Mouse (Mus musculus) forebrain, embryonic 11.5 days (tissue): ENCODE measurements at regions not wholly inside any gene's neighbourhood (a gene's known extent, or its start where the extent isn't known, plus 50 kb on each side); places are given as distances from the start of the nearest gene placed in this dataset.

ENCODE experiments used
- ATAC-seq: fragments of 200-750 bp; cut with Nextera tagmentation; replicated peaks from 2 replicates; pipeline ENCODE4 v1.8.0; 2017; ENCODE audit warnings: moderate TSS enrichment; ENCODE audit not compliant: low FRiP score
- DNase-seq: peaks from one replicate; pipeline ENCODE4 v3.0.0-alpha.2; 2017; ENCODE audit warnings: low spot score
- H3K27ac ChIP-seq: fragments of 300-500 bp; sonication (generic); 2 replicates; pipeline ENCODE4 v1.5.1; 2014; ENCODE audit warnings: low read depth, low read length
- H3K27me3 ChIP-seq: fragments of 300-500 bp; sonication (generic); 2 replicates; pipeline ENCODE4 v1.6.1; 2014; ENCODE audit warnings: mild to moderate bottlenecking, low read length, mixed read lengths; ENCODE audit not compliant: control insufficient read depth, insufficient read depth
- H3K36me3 ChIP-seq: fragments of 300-500 bp; sonication (generic); 2 replicates; pipeline ENCODE4 v1.6.1; 2014; ENCODE audit warnings: mild to moderate bottlenecking, low read length, moderate library complexity, mixed read lengths; ENCODE audit not compliant: control insufficient read depth, insufficient read depth
- H3K4me1 ChIP-seq: fragments of 300-500 bp; sonication (generic); replicated peaks from 2 replicates; pipeline ENCODE4 v1.6.1; 2014; ENCODE audit warnings: low read length, mixed read lengths; ENCODE audit not compliant: control insufficient read depth, insufficient read depth
- H3K4me2 ChIP-seq: fragments of 300-500 bp; sonication (generic); 2 replicates; pipeline ENCODE4 v1.6.1; 2014; ENCODE audit warnings: low read depth, mild to moderate bottlenecking, low read length, moderate library complexity, mixed read lengths; ENCODE audit not compliant: severe bottlenecking
- H3K4me3 ChIP-seq: fragments of 300-500 bp; sonication (generic); 2 replicates; pipeline ENCODE4 v1.5.1; 2014; ENCODE audit warnings: low read depth, low read length
- H3K9ac ChIP-seq: fragments of 300-500 bp; sonication (generic); 2 replicates; pipeline ENCODE4 v1.6.1; 2014; ENCODE audit warnings: low read length
- H3K9me3 ChIP-seq: fragments of 300-500 bp; sonication (generic); 2 replicates; pipeline ENCODE4 v1.6.1; 2016; ENCODE audit warnings: low read length, mixed read lengths; ENCODE audit not compliant: control insufficient read depth
- WGBS: fragments of 180-500 bp; shearing (Covaris S2); extraction: QIAGEN DNeasy Blood & Tissue Kit; methylation state at CpG from one replicate; pipeline ENCODE4 v1.1.7; 2014; 5-methylcytosine and 5-hydroxymethylcytosine counted together

DNA sequence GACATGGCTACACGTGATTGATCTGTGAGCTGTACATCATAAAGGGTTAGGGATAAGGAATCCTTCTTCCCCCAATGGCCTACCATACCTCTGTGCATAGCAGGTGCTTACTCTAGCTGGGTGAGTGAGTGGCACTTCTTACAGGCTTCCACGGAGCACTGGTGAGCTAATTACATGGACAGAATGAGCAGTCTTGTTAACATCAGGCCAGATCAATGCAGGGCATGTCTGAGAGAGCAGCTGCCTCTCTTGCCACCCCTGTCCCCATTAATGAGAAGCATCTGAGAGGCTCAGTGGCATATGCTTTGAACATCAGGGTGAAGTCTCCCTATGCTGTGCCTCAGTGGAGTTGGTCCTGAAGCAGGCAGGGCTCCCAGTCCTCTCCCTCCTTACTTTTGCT, 380.7 kb upstream of the Nrp1 start:
- DNase-seq, result no peak
- Histone ChIP-seq H3K4me2 (no peak overlapping the region), H3K9me3 (no peaks in the 10 kb centered on the region), H3K4me1 (no peaks in the 10 kb centered on the region), H3K27ac (no peak overlapping the region), H3K9ac (no peak overlapping the region), H3K4me3 (no peak overlapping the region), H3K27me3 (no peaks in the 10 kb centered on the region), H3K36me3 (no peaks in the 10 kb centered on the region)
- 61% methylated on average over 2 of the region's 2 CpGs for WGBS
- 0 out of 2 replicates have a peak, but pooled peaks have one; percentile 12 for ATAC-seq

DNA sequence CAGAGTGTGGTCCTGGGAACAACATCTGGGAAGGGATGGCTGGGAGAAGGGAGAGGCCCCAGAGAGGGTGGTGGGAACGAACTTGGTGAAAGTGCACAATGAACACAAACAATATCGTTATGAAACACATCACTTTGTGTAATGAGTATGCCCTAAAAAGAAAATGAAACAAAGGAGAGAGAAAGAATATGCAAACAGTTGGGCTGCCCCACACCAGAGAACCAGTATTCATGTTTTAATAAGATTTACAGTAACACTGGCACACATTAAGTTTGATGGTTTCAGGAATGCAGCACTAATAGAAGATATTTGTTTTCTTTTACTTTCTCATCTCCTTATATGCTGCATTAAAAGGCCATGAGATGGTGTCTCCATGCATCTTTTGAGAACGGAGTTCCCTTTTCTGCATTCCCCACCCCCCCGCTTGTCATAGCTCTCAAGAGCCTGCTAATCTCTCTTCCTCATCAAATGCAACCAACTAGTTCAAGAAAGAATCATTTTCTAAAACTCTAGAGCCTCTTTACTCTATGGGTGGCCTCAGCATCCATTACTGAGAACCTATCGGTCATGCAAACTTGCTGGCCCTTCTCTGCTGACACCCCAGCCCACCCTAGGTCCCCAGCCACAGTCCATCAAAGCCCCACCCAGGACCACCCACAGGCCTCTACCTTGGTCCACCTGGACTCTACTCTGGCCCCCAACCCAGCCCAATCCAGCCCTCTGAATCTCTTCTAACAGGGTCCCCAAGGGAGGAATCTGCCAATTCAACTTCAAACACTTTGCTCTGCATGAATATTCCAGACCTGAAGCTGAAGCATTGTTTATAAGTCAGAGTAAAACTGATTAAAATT, 379.0 kb upstream of the Nrp1 start:
- no peak overlapping the region for H3K4me2 ChIP-seq
- H3K36me3 ChIP-seq, result no peaks in the 10 kb centered on the region
- WGBS, result 76% methylated on average over 5 of the region's 5 CpGs
- H3K27me3 ChIP-seq, result no peaks in the 10 kb centered on the region
- H3K9me3 ChIP-seq, result no peaks in the 10 kb centered on the region
- no peak overlapping the region for H3K9ac ChIP-seq
- DNase-seq (no peak), ATAC-seq (no peak)
- no peak overlapping the region for H3K4me3 ChIP-seq
- no peaks in the 10 kb centered on the region for H3K4me1 ChIP-seq
- H3K27ac ChIP-seq, result no peak overlapping the region

DNA sequence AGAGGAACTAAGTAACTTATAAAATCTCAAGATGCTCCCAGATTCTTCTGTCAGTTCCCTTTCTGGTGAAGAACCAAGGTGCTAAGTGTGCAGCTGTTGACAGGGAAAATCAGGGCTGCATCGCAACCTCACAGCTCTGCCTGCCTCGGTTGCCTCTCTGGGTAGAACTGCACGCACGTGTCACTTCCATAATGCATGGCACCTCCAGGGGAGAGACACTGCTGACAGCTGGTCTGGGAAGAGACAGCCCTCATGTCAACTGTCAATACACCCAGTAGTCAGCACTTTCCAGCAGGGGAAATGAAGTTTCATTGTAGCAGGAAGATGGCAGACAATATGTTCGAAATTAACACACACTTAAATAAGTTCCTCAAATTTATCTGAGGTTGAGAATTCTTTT, 376.2 kb upstream of the Nrp1 start:
- H3K9ac ChIP-seq, result no peak overlapping the region
- H3K27ac ChIP-seq, result no peak overlapping the region
- H3K4me3 ChIP-seq, result no peak overlapping the region
- WGBS, result 91% methylated on average over 5 of the region's 5 CpGs
- no peaks in the 10 kb centered on the region for H3K4me1 ChIP-seq
- H3K36me3 ChIP-seq, result no peaks in the 10 kb centered on the region
- DNase-seq (no peak), ATAC-seq (no peak)
- H3K4me2 ChIP-seq, result no peak overlapping the region
- H3K27me3 ChIP-seq, result no peaks in the 10 kb centered on the region
- H3K9me3 ChIP-seq, result no peaks in the 10 kb centered on the region

DNA sequence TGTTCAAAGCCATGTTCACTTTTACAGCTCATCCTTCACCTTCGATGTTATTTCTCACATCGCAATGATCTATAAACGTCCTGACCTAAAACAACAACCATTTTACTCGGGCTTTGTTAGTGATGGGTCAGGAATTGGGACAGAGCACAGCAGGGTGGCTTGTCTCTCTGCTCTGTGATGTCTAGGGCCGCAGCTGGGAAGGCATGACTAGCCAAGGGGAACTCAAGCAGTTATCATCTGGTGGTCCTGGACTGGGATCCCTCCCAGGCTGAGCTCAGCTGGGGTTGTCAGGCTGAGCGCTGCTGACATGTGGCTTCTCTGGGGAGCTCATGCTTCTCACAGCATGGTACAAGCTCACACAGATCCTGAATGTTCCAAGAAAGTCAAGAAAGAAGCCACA, 372.8 kb upstream of the Nrp1 start:
- DNase-seq (no peak), ATAC-seq (no peak)
- no peaks in the 10 kb centered on the region for H3K9me3 ChIP-seq
- H3K36me3 ChIP-seq, result no peaks in the 10 kb centered on the region
- 65% methylated on average over 6 of the region's 6 CpGs for WGBS
- no peak overlapping the region for H3K9ac ChIP-seq
- H3K27ac ChIP-seq, result no peak overlapping the region
- H3K4me3 ChIP-seq, result no peak overlapping the region
- H3K27me3 ChIP-seq, result no peaks in the 10 kb centered on the region
- no peaks in the 10 kb centered on the region for H3K4me1 ChIP-seq
- H3K4me2 ChIP-seq, result no peak overlapping the region

DNA sequence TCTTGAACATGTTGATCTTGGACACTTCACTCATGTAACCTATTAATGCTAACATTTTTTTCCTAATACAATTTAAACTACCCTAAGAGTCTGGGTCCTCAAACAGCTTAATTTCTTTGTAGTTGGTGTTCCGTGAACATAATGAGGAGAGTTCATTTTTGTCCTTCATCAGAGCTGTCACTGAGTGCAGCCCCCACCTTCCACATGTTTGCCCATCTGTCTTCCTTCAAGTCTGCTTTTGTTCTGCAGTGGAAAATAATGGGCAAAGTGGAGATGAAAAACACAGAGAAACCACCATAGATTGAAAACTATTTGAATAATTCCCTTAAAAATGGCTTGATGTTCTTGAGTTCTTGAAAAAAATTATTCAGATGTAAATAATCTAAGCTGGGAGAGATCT, 369.5 kb upstream of the Nrp1 start:
- ATAC-seq (no peak), DNase-seq (no peak)
- Histone ChIP-seq H3K9me3 (no peaks in the 10 kb centered on the region), H3K27ac (no peak overlapping the region), H3K4me2 (no peak overlapping the region), H3K4me3 (no peak overlapping the region), H3K27me3 (no peaks in the 10 kb centered on the region), H3K36me3 (no peaks in the 10 kb centered on the region), H3K9ac (no peak overlapping the region), H3K4me1 (no peaks in the 10 kb centered on the region)
- WGBS, result 74% methylated on average over 1 of the region's 1 CpGs

DNA sequence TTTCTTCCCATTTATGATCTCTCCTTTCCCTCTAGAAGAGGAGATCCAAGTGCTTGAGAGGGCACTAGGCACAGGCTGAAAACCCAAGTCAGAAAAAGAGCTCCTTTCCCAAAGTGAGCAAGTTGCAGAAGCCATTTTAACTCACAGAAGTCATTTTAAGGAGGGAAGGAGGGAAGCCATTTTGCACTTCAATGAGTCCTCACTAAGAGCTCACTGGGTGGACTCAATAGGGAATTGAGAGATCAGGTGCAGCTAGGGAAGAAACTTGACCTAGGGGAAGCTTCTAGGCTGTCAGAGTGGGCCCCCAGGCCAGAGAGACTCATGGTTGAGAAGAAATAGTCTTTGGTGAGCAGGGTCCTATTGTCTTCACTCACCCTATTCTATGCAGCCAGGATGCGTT, 363.5 kb upstream of the Nrp1 start:
- Histone ChIP-seq H3K9ac (no peak overlapping the region), H3K9me3 (no peaks in the 10 kb centered on the region), H3K27ac (no peak overlapping the region), H3K4me1 (no peaks in the 10 kb centered on the region), H3K36me3 (no peaks in the 10 kb centered on the region), H3K4me2 (no peak overlapping the region), H3K4me3 (no peak overlapping the region), H3K27me3 (no peaks in the 10 kb centered on the region)
- DNase-seq, result no peak
- 72% methylated on average over 1 of the region's 1 CpGs for WGBS
- ATAC-seq, result no peak

DNA sequence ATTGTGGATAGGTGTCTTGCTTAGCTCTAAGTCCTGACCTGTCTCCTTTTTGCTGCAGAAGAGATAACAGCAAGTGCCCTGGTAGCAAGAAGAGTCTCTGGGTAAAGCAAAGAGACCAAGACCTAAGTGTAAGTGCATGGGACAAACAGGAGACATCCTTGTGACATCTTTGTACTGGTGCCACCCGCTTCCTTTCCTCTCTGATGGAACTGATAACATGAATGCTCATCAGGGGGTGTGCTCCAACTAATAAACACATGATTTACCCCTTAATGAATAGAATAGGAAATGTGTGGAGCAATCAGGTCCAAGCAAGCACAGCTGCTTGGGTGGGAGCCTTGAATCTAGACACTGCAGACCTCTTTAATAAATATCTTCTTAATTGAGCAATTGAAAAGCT, 362.9 kb upstream of the Nrp1 start:
- Histone ChIP-seq H3K27ac (no peak overlapping the region), H3K27me3 (no peaks in the 10 kb centered on the region), H3K36me3 (no peaks in the 10 kb centered on the region), H3K4me1 (no peaks in the 10 kb centered on the region), H3K9me3 (no peaks in the 10 kb centered on the region), H3K9ac (no peak overlapping the region), H3K4me2 (no peak overlapping the region), H3K4me3 (no peak overlapping the region)
- 92% methylated on average over 1 of the region's 1 CpGs for WGBS
- DNase-seq, result no peak
- ATAC-seq, result no peak

DNA sequence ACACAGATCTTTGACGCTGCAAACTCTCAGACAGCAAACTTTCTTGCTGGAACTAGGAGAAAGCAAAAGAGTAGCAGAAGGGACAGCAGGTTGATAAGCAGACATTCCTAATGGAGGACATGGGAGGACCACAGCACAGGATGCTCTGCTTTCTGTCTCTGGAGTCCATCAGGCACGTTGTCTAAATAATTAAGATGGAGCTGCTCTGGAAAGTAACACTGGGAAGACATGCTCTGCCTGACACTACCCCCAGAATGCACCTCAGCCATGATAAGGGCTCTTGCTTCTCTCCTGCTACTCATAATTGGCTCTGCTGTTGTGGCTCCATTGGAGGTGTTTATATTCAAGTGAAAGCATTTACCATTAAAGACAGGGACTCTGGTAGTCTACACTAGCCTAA, 356.0 kb upstream of the Nrp1 start:
- 76% methylated on average over 2 of the region's 2 CpGs for WGBS
- ATAC-seq (no peak), DNase-seq (no peak)
- Histone ChIP-seq H3K4me3 (no peak overlapping the region), H3K9ac (no peak overlapping the region), H3K9me3 (no peaks in the 10 kb centered on the region), H3K27me3 (no peaks in the 10 kb centered on the region), H3K4me1 (no peaks in the 10 kb centered on the region), H3K4me2 (no peak overlapping the region), H3K27ac (no peak overlapping the region), H3K36me3 (no peaks in the 10 kb centered on the region)

DNA sequence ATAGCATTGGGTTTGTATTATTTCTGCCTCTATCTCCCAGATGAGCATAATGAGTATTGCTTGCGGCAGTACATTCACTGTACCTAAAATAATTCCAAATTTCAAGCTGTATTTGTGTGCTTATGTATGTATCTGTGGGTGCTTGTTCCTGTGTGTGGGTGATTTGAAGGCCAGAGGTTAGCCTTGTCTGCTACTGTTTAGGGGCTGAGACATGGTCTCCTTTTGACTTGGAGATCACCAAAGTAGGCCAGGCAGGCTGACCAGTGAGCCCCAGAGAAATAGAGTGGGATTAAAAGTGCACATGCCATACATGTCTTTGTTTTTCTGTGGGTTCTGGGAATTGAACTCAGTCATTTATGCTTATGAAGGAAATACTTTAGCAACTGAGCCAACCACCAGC, 355.6 kb upstream of the Nrp1 start:
- H3K9me3 ChIP-seq, result no peaks in the 10 kb centered on the region
- no peak overlapping the region for H3K27ac ChIP-seq
- no peaks in the 10 kb centered on the region for H3K27me3 ChIP-seq
- H3K9ac ChIP-seq, result no peak overlapping the region
- no peak overlapping the region for H3K4me3 ChIP-seq
- no peak overlapping the region for H3K4me2 ChIP-seq
- H3K4me1 ChIP-seq, result no peaks in the 10 kb centered on the region
- H3K36me3 ChIP-seq, result no peaks in the 10 kb centered on the region
- WGBS, result 85% methylated on average over 1 of the region's 1 CpGs
- ATAC-seq, result no peak
- DNase-seq, result no peak
